Mouse (Mus musculus) mouse trophoblast stem cell (cell line): Measurements from ENCODE around the gene Fancm.
"Not testable (repeated sequence)": the region's sequence is repeated elsewhere in the genome, so short reads cannot be mapped to it uniquely, and the experiment has no call there.

ENCODE experiments used
- in situ Hi-C, 2 experiments: fragments of 300-500 bp; cut with MseI, MboI; formaldehyde crosslinking; loops; 2 replicates in 1 of 2; 3 replicates in 1 of 2; pipeline ENCODE4 v1.15.1; 2025

Gene Fancm

DNA sequence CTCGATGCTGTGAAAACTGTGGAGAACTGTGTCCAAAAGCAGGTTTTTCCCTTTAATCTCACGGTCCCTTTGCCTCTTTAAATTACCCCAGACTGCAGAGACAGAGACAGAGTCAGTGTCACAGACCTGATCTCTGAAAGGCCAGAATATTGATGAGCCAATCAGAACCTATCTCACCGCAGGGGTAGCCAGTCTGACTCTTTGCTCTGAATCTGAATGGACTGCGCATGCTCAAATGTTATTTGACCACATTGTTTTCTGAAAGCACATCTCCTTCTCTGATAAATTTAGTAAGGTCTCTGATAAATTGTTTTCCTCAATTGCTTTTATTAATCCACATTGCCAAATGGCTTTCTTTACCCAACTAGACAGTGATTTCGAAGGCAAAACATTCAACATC is 44.0 kb downstream of the Fancm start:
- in situ Hi-C loops, result no loop called here

DNA sequence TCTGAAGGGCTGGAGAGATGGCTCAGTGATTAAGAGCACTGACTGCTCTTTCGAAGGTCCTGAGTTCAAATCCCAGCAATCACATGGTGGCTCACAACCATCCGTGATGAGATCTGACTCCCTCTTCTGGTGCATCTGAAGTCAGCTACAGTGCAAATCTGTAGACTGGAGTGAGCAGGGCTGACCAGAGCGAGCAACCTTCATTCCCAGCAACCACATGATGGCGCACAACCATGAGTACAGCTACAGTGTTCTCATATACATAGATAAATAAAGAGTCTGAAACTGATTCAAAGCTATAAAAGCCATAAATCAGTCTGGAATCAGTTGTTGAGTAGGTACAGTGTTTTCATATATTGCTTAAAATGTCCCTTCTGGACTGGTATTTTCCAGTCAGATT is 60.7 kb downstream of the Fancm start:
- in situ Hi-C loops, result not testable (repeated sequence)

DNA sequence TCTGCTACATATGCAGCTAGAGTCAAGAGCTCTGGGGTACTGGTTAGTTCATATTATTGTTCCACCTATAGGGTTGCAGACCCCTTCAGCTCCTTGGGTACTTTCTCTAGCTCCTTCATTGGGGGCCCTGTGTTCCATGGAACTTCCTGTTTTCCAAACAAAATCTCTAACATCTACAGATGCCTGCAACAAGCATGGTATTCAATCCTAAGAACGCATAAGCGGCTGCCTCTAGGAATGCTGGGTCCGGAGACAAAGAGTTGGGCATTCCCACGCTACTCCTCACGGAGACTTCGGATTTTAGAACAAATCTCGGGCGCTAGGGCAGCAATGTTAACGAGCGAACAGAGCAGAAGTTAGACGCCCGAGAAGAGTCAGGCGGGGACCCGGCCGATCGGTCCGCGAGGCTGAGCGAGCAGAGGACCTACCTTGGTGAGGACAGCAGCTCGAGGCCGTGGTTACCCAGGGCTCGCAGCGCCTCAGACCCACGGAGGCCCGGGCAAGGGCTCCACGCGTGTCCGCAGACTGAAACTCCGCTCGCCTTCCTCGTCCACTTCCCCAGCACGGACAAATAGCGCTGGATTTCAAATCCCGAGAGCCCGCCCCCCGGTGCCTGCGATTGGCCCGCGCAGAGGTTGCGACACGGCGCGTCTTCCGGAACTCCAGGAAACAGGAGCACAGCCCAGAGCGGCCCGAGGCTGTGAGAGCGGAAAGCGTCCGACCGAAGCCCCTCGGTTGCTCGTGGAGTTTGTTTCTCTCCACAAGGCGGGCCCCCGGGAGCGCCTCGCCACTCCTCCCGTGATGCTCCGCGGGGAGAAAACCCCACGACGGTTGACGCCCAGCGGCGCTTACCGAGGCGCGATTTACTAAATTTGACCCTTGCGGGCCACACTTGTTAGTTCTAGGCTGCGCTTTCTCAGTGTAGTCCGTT is 96.9 kb downstream of the Fancm start, which contains the start of gene Mis18bp1:
Mis18bp1 (minus strand) TSS at position 584 of the 931 bp plus-strand sequence.
- in situ Hi-C loops, result no loop called here

DNA sequence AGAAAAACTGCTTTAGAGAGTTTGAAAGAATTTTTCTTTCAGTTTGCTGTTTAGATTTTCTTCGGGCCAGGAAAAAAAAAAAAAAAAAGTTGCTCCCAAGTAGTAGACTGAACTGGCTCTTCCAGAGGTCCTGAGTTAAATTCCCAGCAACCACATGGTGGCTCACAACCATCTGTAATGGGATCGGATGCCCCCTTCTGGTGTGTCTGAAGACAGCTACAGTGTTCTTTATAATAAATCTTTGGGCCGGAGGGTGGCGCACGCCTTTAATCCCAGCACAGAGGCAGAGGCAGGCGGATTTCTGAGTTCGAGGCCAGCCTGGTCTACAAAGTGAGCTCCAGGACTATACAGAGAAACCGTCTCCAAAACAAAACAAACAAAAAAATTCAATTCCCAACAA is 97.6 kb downstream of the Fancm start:
- in situ Hi-C loops, result not testable (repeated sequence)

DNA sequence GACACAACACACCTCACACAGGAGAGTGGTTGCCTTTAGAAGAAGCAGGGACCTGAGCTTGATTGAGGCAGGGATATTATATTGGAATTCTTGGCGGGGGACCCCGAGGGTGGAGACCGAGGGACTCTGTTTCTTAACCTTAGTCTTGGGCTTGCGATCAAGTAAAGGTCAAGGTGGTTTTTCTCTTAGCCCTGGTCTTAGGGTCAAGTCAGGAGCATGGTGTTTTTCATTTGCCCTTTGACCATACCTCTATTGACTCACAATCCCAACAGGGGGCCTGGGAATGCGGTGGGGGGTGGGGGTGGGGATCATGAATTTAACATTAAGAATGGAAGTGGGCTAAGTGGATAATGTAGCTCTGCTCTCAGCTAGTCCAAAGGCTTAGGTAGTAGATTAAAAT is 98.3 kb downstream of the Fancm start:
- in situ Hi-C loops, result no loop called here
